Mouse (Mus musculus) midbrain, embryonic 16.5 days (tissue): ENCODE measurements around the gene Bcl10. TPM values are rescaled to one million over a fixed set of nuclear protein-coding genes. Genes with fewer than 3 reads are reported as not detected.

Source experiments
- ATAC-seq: fragments of 200-750 bp; cut with Nextera tagmentation; 2 replicates; pipeline ENCODE4 v1.8.0; 2017; ENCODE audit warnings: moderate TSS enrichment
- H3K27ac ChIP-seq: fragments of 300-500 bp; sonication (generic); 2 replicates; pipeline ENCODE4 v1.5.1; 2014; ENCODE audit warnings: mild to moderate bottlenecking, low read length, mixed read lengths
- H3K27me3 ChIP-seq: fragments of 300-500 bp; sonication (generic); 2 replicates; pipeline ENCODE4 v1.6.1; 2014; ENCODE audit warnings: low read depth, low read length, mixed read lengths; ENCODE audit not compliant: control insufficient read depth, insufficient read depth
- H3K36me3 ChIP-seq: fragments of 300-500 bp; sonication (generic); 2 replicates; pipeline ENCODE4 v1.6.1; 2014; ENCODE audit warnings: mild to moderate bottlenecking, low read length, moderate library complexity, mixed read lengths; ENCODE audit not compliant: control insufficient read depth, insufficient read depth
- H3K4me1 ChIP-seq: fragments of 300-500 bp; sonication (generic); 2 replicates; pipeline ENCODE4 v1.6.1; 2014; ENCODE audit warnings: mild to moderate bottlenecking, low read length, mixed read lengths; ENCODE audit not compliant: control insufficient read depth, insufficient read depth
- H3K4me2 ChIP-seq: fragments of 300-500 bp; sonication (generic); 2 replicates; pipeline ENCODE4 v1.6.1; 2014; ENCODE audit warnings: mild to moderate bottlenecking, low read length, mixed read lengths
- H3K4me3 ChIP-seq: fragments of 300-500 bp; sonication (generic); 2 replicates; pipeline ENCODE4 v1.5.1; 2014; ENCODE audit warnings: low read depth, mild to moderate bottlenecking, low read length, moderate library complexity, mixed read lengths
- H3K9ac ChIP-seq: fragments of 300-500 bp; sonication (generic); 2 replicates; pipeline ENCODE4 v1.6.1; 2014; ENCODE audit warnings: low read depth, low read length, mixed read lengths
- H3K9me3 ChIP-seq: fragments of 300-500 bp; sonication (generic); replicated peaks from 2 replicates; pipeline ENCODE4 v1.6.1; 2014; ENCODE audit warnings: mild to moderate bottlenecking, low read length, mixed read lengths; ENCODE audit not compliant: control insufficient read depth, poor library complexity, severe bottlenecking
- WGBS: fragments of 180-500 bp; shearing (Covaris S2); extraction: QIAGEN DNeasy Blood & Tissue Kit; methylation state at CpG from one replicate; pipeline ENCODE4 v1.1.7; 2014; 5-methylcytosine and 5-hydroxymethylcytosine counted together
- polyA plus RNA-seq: library from polyadenylated mRNA; unstranded; fragments of >200 nt; fragmentation: Nextera tagmentation; extraction: Ambion mirVana; gene quantifications from 2 replicates; pipeline ENCODE4 v1.2.1, GENCODE M21; 2015

Gene Bcl10
- polyA plus RNA-seq, 1 experiment from 2014 or later: 30.2 TPM

DNA sequence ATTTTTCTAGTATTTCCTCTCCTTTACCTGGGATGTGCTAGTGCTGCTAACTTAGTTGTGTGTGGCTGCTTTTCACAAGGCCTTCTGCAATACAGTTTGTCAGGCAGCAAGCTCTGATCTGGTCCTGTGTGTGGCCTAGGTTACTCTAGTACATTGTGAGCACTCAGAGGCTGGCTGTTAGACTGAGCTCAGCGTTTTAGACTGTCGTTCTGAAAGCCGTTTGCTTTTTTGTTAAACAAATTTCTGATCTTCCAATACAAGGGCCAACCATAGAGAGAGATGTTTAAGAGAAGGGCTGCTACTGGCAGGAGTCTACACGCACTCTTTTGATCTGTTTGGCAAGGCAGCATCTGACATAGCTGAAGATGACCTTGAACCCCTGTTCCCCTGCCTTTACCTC is 17.4 kb downstream of the Bcl10 start:
- H3K27me3 ChIP-seq: no peaks in the 10 kb centered on the region
- H3K9ac ChIP-seq: no peak overlapping the region
- H3K4me1 ChIP-seq: peaks cover 25% of the 10 kb centered on the region
- no peak overlapping the region for H3K27ac ChIP-seq
- no peaks in the 10 kb centered on the region for H3K9me3 ChIP-seq
- WGBS: 83% methylated on average over 4 of the region's 4 CpGs
- H3K36me3 ChIP-seq: peaks cover 10% of the 10 kb centered on the region; the same call in 1 of the 2 replicates
- ATAC-seq: no peak
- no peak overlapping the region for H3K4me2 ChIP-seq
- no peak overlapping the region for H3K4me3 ChIP-seq

GRCm38 (mm10) chr3:145941971-145942370 is 19.4 kb downstream of the Bcl10 start:
- Histone ChIP-seq H3K9me3 (no peaks in the 10 kb centered on the region), H3K4me3 (no peak overlapping the region), H3K4me1 (peaks cover 25% of the 10 kb centered on the region), H3K4me2 (no peak overlapping the region), H3K27me3 (no peaks in the 10 kb centered on the region), H3K27ac (no peak overlapping the region), H3K9ac (no peak overlapping the region), H3K36me3 (peaks cover 11% of the 10 kb centered on the region)
- ATAC-seq: no peak
- WGBS: 10% methylated on average over 3 of the region's 3 CpGs

DNA sequence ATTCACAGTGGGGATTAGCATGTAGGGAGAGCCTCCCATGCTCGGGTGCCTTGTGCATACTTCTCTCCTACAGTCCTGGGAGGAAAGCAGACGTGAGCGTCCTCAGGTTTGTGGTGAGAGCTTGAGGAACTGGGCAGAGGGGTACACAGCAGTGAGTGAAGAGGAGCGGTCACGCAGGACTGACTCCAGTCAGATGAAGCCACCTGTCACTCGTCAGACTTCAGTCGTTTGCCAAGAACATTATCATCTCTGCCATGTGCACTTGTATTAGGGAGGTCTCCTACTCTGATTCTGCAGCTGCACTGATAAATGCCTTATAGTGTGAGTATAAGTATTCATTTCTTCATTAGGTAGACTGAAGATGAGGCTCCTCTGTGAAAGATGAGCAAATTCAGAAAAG is 21.7 kb downstream of the Bcl10 start:
- WGBS: 81% methylated on average over 7 of the region's 7 CpGs

GRCm38 (mm10) chr3:145945904-145946303 is 23.3 kb downstream of the Bcl10 start:
- H3K9me3 ChIP-seq: no peaks in the 10 kb centered on the region
- H3K36me3 ChIP-seq: peaks cover 11% of the 10 kb centered on the region
- no peak for ATAC-seq
- no peaks in the 10 kb centered on the region for H3K27me3 ChIP-seq
- H3K4me2 ChIP-seq: no peak overlapping the region
- no peak overlapping the region for H3K27ac ChIP-seq
- WGBS: 84% methylated on average over 3 of the region's 3 CpGs
- peaks cover 15% of the 10 kb centered on the region for H3K4me1 ChIP-seq
- H3K4me3 ChIP-seq: no peak overlapping the region
- no peak overlapping the region for H3K9ac ChIP-seq

More for the DNA sequence above, 21.7 kb downstream of the Bcl10 start:
- H3K9me3 ChIP-seq: no peaks in the 10 kb centered on the region
- peaks cover 16% of the 10 kb centered on the region for H3K4me1 ChIP-seq
- peaks cover 11% of the 10 kb centered on the region for H3K36me3 ChIP-seq
- H3K9ac ChIP-seq: no peak overlapping the region
- no peak for ATAC-seq
- H3K4me3 ChIP-seq: no peak overlapping the region
- H3K27me3 ChIP-seq: no peaks in the 10 kb centered on the region
- no peak overlapping the region for H3K4me2 ChIP-seq
- no peak overlapping the region for H3K27ac ChIP-seq

DNA sequence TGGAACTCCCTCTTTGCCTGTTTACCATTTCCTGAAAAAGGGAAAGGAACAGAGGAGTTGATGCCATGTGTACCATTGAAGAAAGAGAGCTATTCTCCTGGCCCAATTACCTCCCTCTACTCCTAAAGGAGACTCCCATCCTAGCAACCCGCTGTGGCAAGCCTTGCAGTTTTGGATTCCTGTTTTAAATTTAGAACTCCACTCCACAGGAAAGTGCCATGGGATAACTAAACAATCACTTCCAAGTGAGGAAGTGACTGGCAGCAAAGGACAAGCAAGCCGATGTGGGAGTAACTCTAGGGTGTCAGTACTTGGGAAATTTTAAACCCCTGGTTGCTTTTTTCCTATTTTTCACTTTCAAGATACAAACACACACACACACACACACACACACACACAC is 24.1 kb downstream of the Bcl10 start:
- no peak overlapping the region for H3K27ac ChIP-seq
- H3K4me3 ChIP-seq: no peak overlapping the region
- no peak for ATAC-seq

DNA sequence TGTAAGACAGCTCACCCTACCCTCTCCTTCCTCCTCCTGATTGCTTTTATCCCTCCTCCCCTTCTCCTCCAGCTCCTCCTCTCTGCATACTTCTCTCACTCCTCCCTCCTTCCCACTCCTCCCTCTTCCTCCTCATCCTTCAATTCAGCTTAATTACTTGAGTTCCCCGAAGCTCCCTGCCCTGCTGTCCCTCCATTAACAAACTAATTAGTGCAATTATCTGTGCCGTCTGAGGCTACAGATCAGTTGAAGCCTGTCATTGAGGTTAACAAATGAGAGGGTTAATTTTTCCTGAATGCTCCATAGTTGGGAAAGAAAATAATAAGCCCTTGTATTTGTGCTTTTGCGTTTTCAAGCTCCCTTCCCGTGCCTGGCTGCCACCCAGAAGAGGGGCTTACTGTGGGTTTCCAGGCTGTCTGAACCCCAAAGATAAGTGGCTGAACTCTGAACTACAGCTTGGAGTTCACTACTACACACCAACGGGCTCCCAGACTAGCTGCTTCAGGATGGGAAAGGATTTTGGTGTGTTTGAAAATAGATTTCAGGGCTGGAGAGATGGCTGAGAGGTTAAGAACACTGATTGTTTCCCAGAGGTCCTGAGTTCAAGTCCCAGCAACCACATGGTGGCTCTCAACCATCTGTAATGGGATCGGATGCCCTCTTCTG is 25.1 kb downstream of the Bcl10 start:
- H3K36me3 ChIP-seq: peaks cover 9% of the 10 kb centered on the region
- no peaks in the 10 kb centered on the region for H3K9me3 ChIP-seq
- no peak overlapping the region for H3K9ac ChIP-seq
- no peak for ATAC-seq
- H3K27me3 ChIP-seq: no peaks in the 10 kb centered on the region
- no peak overlapping the region for H3K27ac ChIP-seq
- H3K4me3 ChIP-seq: no peak overlapping the region
- no peak overlapping the region for H3K4me2 ChIP-seq
- WGBS: 41% methylated on average over 6 of the region's 6 CpGs
- H3K4me1 ChIP-seq: peaks cover 8% of the 10 kb centered on the region

More for the DNA sequence above, 24.1 kb downstream of the Bcl10 start:
- H3K4me2 ChIP-seq: no peak overlapping the region
- 70% methylated on average over 2 of the region's 2 CpGs for WGBS
- H3K27me3 ChIP-seq: no peaks in the 10 kb centered on the region
- H3K9me3 ChIP-seq: no peaks in the 10 kb centered on the region
- H3K4me1 ChIP-seq: peaks cover 11% of the 10 kb centered on the region
- peaks cover 9% of the 10 kb centered on the region for H3K36me3 ChIP-seq
- no peak overlapping the region for H3K9ac ChIP-seq

- WGBS: 8% methylated on average over 15 of the region's 15 CpGs
- Histone ChIP-seq H3K9ac (peak overlapping the region; percentile 57; the same call in 1 of the 2 replicates), H3K4me2 (peak overlapping the region; percentile 53), H3K4me3 (peak overlapping the region; percentile 20), H3K27ac (no peak overlapping the region), H3K4me1 (peaks cover 8% of the 10 kb centered on the region), H3K36me3 (no peaks in the 10 kb centered on the region; the same call in 1 of the 2 replicates), H3K9me3 (no peaks in the 10 kb centered on the region), H3K27me3 (no peaks in the 10 kb centered on the region)
- peak; percentile 86 for ATAC-seq
Measured at GRCm38 (mm10) chr3:145950034-145950814, 27.6 kb downstream of the Bcl10 start.

- Histone ChIP-seq H3K4me2 (no peak overlapping the region; the same call in 1 of the 2 replicates), H3K27ac (no peak overlapping the region), H3K27me3 (no peaks in the 10 kb centered on the region), H3K4me1 (peaks cover 8% of the 10 kb centered on the region), H3K9me3 (no peaks in the 10 kb centered on the region), H3K4me3 (no peak overlapping the region), H3K9ac (no peak overlapping the region), H3K36me3 (no peaks in the 10 kb centered on the region)
- 50% methylated on average over 5 of the region's 5 CpGs for WGBS
- no peak for ATAC-seq
Measured at GRCm38 (mm10) chr3:145950815-145951130, 28.2 kb downstream of the Bcl10 start.
